Mouse (Mus musculus): Measurements from ENCODE around the gene Kat6b. TPM values are rescaled to one million over a fixed set of nuclear protein-coding genes. Genes with fewer than 3 reads are reported as not detected.
"Not testable (repeated sequence)": the region's sequence is repeated elsewhere in the genome, so short reads cannot be mapped to it uniquely, and the experiment has no call there.

Kat6b gene
- polyA plus RNA-seq, 1 experiment = 11.5 TPM

DNA sequence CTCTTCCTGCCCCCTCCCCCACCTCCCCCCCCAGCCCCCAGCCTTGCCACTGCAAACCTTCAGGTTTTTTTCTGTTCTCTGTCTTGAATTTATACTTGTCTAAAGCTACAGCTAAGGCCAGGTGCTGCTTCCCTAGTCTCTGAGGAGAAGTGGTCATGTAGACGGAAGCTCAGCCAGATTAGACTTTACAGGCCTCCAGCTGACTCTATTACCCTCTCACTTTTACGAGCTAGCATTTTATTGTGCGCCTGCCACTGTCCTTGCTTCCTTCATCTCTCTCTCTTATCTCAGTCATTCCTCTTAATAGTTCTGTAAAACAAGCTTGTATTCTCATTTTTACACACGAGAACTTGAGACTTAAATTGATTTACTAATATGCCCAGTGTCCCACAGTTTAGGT is 23.8 kb downstream of the Kat6b start:
- Histone ChIP-seq H3K4me3 (replicated peaks; ENCODE audit: control insufficient read depth, low read depth, low read length) (no peak overlapping the region), H3K4me1 (ENCODE audit: control insufficient read depth, insufficient read depth, low read length) (peaks cover 2% of the 10 kb centered on the region; the same call in 1 of the 2 replicates), H3K27ac (ENCODE audit: control insufficient read depth, insufficient read depth, low read depth, low read length, poor library complexity) (no peak overlapping the region)
- TF ChIP-seq CTCF (IDR thresholded peaks at IDR 0.05; ENCODE audit: control insufficient read depth, insufficient read depth, low read length) (no peak), POLR2A (IDR thresholded peaks at IDR 0.05; ENCODE audit: borderline replicate concordance, control insufficient read depth, low read depth, low read length) (no peak)
- 17% methylated on average over 4 of the region's 4 CpGs for WGBS

DNA sequence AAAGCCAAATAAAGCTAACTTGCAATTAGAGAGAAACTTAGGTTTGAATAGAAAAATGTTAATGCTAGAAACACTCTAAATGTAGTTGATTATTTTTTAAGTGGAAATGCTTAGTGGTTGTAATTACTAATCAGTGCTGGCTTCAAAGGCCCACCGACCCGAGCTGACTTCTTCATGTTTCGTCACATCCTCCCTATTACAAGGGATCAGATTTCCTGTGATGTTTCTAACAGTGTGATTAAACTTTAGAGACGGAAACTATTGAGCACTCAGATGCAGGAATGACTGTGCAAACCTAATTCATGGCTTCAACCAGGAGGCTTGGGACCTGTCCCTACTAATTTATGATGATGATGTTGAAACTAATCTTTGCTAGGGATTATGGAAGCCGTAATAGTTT is 25.8 kb downstream of the Kat6b start:
- Histone ChIP-seq H3K4me3 (replicated peaks; ENCODE audit: control insufficient read depth, low read depth, low read length) (no peak overlapping the region), H3K27ac (ENCODE audit: control insufficient read depth, insufficient read depth, low read depth, low read length, poor library complexity) (no peak overlapping the region), H3K4me1 (ENCODE audit: control insufficient read depth, insufficient read depth, low read length) (no peaks in the 10 kb centered on the region; the same call in 1 of the 2 replicates)
- 49% methylated on average over 5 of the region's 5 CpGs for WGBS
- no peak for TF ChIP-seq POLR2A (IDR thresholded peaks at IDR 0.05; ENCODE audit: borderline replicate concordance, control insufficient read depth, low read depth, low read length)
- no peak for TF ChIP-seq CTCF (IDR thresholded peaks at IDR 0.05; ENCODE audit: control insufficient read depth, insufficient read depth, low read length)

- WGBS = 79% methylated on average over 3 of the region's 3 CpGs
- no peak overlapping the region for H3K4me3 ChIP-seq (replicated peaks; ENCODE audit: control insufficient read depth, low read depth, low read length)
- TF ChIP-seq CTCF (IDR thresholded peaks at IDR 0.05; ENCODE audit: control insufficient read depth, insufficient read depth, low read length) (no peak), POLR2A (IDR thresholded peaks at IDR 0.05; ENCODE audit: borderline replicate concordance, control insufficient read depth, low read depth, low read length) (no peak)
- H3K27ac ChIP-seq (ENCODE audit: control insufficient read depth, insufficient read depth, low read depth, low read length, poor library complexity) = no peak overlapping the region
- H3K4me1 ChIP-seq (ENCODE audit: control insufficient read depth, insufficient read depth, low read length) = no peaks in the 10 kb centered on the region; the same call in 1 of the 2 replicates
These were observed 28.1 kb downstream of the Kat6b start for GRCm38 (mm10) chr14:21509111-21509905.

- no peak for TF ChIP-seq CTCF (IDR thresholded peaks at IDR 0.05; ENCODE audit: control insufficient read depth, insufficient read depth, low read length)
- no peak for TF ChIP-seq POLR2A (IDR thresholded peaks at IDR 0.05; ENCODE audit: borderline replicate concordance, control insufficient read depth, low read depth, low read length)
- Histone ChIP-seq H3K4me1 (ENCODE audit: control insufficient read depth, insufficient read depth, low read length) (no peaks in the 10 kb centered on the region; the same call in 1 of the 2 replicates), H3K27ac (ENCODE audit: control insufficient read depth, insufficient read depth, low read depth, low read length, poor library complexity) (no peak overlapping the region), H3K4me3 (replicated peaks; ENCODE audit: control insufficient read depth, low read depth, low read length) (no peak overlapping the region)
- WGBS = 87% methylated on average over 6 of the region's 6 CpGs
These were observed 30.2 kb downstream of the Kat6b start for GRCm38 (mm10) chr14:21511438-21511837.

DNA sequence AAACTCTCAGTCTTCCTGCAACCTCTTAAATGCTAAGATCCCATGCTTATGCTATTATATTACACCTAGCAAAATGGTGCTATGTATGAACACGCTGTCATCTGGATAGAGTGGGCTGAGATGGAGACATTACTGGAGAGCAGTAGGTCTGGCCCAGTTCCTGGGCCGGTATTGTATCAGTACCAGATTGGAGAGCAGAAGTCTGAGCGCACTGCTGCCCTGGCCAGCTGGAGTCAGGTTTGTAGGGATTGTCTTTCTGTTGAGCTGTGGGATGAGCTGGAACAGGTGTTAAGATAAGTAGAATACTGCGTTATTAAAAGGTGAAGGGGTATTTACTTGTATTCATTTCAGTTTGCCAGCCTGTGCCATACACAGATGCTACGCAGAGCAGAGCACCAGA is 34.3 kb downstream of the Kat6b start:
- 94% methylated on average over 5 of the region's 5 CpGs for whole genome bisulfite sequencing
- H3K4me1 ChIP-seq (ENCODE audit: control insufficient read depth, insufficient read depth, low read length) = no peaks in the 10 kb centered on the region
- no peak for TF ChIP-seq CTCF (IDR thresholded peaks at IDR 0.05; ENCODE audit: control insufficient read depth, insufficient read depth, low read length)
- no peak for TF ChIP-seq POLR2A (IDR thresholded peaks at IDR 0.05; ENCODE audit: borderline replicate concordance, control insufficient read depth, low read depth, low read length)

DNA sequence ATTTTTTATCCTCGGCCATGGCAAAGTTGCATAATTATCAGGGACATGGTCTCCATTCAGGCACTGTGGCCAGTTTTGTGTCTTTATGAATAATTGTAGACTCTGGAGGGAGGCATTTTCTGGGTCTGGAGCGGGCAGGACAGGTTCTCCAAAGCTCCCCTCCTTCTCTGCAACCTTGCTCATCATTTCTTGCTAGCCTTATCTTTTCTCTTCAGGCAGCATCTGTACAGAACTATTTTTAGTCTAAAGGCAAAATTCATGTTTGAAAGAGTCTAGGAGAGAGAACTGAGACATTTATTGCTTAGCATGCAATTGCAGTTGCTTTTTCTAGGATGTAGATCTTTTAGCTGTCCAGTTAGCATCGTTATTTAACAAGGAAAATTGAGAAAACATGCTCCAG is 38.1 kb downstream of the Kat6b start:
- no peaks in the 10 kb centered on the region; the same call in 1 of the 2 replicates for H3K4me1 ChIP-seq (ENCODE audit: control insufficient read depth, insufficient read depth, low read length)
- no peak overlapping the region for H3K4me3 ChIP-seq (replicated peaks; ENCODE audit: control insufficient read depth, low read depth, low read length)
- 68% methylated on average over 3 of the region's 3 CpGs for WGBS
- TF ChIP-seq CTCF (IDR thresholded peaks at IDR 0.05; ENCODE audit: control insufficient read depth, insufficient read depth, low read length) (no peak), POLR2A (IDR thresholded peaks at IDR 0.05; ENCODE audit: borderline replicate concordance, control insufficient read depth, low read depth, low read length) (no peak)
- H3K27ac ChIP-seq (ENCODE audit: control insufficient read depth, insufficient read depth, low read depth, low read length, poor library complexity) = no peak overlapping the region

More for the DNA sequence above, 34.3 kb downstream of the Kat6b start:
- H3K27ac ChIP-seq (ENCODE audit: control insufficient read depth, insufficient read depth, low read depth, low read length, poor library complexity) = no peak overlapping the region
- H3K4me3 ChIP-seq (replicated peaks; ENCODE audit: control insufficient read depth, low read depth, low read length) = no peak overlapping the region

GRCm38 (mm10) chr14:21520496-21520895 is 39.3 kb downstream of the Kat6b start:
- no peak overlapping the region for H3K4me3 ChIP-seq (replicated peaks; ENCODE audit: control insufficient read depth, low read depth, low read length)
- 91% methylated on average over 7 of the region's 7 CpGs for WGBS
- H3K4me1 ChIP-seq (ENCODE audit: control insufficient read depth, insufficient read depth, low read length) = no peaks in the 10 kb centered on the region; the same call in 1 of the 2 replicates
- TF ChIP-seq POLR2A (IDR thresholded peaks at IDR 0.05; ENCODE audit: borderline replicate concordance, control insufficient read depth, low read depth, low read length) = no peak
- TF ChIP-seq CTCF (IDR thresholded peaks at IDR 0.05; ENCODE audit: control insufficient read depth, insufficient read depth, low read length) = no peak
- no peak overlapping the region for H3K27ac ChIP-seq (ENCODE audit: control insufficient read depth, insufficient read depth, low read depth, low read length, poor library complexity)

DNA sequence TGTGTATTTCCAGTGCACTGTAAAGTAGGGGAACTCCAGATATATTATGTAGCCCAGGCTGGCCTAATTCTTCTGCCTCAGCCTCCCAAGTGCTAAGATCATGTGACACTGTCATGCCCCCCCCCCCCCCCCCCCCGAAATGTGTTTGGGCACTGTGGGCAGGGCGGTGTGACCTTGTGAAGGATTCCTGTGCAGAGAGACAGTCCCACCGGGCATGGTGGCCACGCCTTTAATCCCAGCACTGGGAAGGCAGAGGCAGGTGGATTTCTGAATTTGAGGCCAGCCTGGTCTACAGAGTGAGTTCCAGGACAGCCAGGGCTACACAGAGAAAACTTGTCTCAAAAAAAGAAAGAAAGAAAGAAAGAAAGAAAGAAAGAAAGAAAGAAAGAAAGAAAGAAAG is 40.3 kb downstream of the Kat6b start:
- H3K4me3 ChIP-seq (replicated peaks; ENCODE audit: control insufficient read depth, low read depth, low read length); H3K27ac ChIP-seq (ENCODE audit: control insufficient read depth, insufficient read depth, low read depth, low read length, poor library complexity); H3K4me1 ChIP-seq (ENCODE audit: control insufficient read depth, insufficient read depth, low read length): not testable (repeated sequence)
- 76% methylated on average over 4 of the region's 4 CpGs for WGBS

All from bone marrow, adult 2 months (tissue).